Mouse (Mus musculus) heart, adult 2 months (tissue): ENCODE results near the gene Armcx2.

Experiments used
- CTCF ChIP-seq: fragments of 200-600 bp; IDR thresholded peaks from 2 replicates; pipeline ENCODE4 v1.8.1; 2022; ENCODE audit warnings: antibody characterized with exemption, mild to moderate bottlenecking, moderate library complexity
- EP300 ChIP-seq: fragments of 200-500 bp; IDR thresholded peaks from 2 replicates; pipeline ENCODE4 v1.6.1; 2011; ENCODE audit warnings: low read depth, low read length, control low read depth; ENCODE audit not compliant: insufficient read depth
- POLR2A ChIP-seq: fragments of 200-500 bp; IDR thresholded peaks from 2 replicates; pipeline ENCODE4 v1.6.1; 2011; ENCODE audit warnings: mild to moderate bottlenecking, low read depth, low read length, control low read depth; ENCODE audit not compliant: insufficient read depth

DNA sequence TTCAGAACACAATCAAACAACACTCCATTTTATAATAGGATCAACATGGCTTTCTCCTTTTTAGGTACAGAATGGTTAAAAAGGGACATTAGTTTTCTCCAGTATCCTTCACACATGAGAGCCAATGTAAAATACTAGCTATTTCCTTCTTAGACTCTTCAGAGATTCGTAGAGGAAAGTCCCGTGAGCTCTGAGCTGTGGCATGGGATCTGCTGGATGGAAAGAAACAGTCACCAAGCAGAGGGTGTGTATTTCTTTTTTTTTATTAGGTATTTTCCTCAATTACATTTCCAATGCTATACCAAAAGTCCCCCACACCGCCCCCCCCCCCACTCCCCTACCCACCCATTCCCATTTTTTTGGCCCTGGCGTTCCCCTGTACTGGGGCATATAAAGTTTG lies 40.6 kb upstream of the Armcx2 start:
- no peak for TF ChIP-seq POLR2A
- TF ChIP-seq CTCF: no peak
- no peak for TF ChIP-seq EP300
